Mouse (Mus musculus): ENCODE data around the gene Pfkp. TPM values are rescaled to one million over a fixed set of nuclear protein-coding genes. Genes with fewer than 3 reads are reported as not detected.

Pfkp gene
- polyA plus RNA-seq, 1 experiment from 2014 or later: 470 TPM

GRCm38 (mm10) chr13:6532683-6533082, 115.9 kb downstream of the Pfkp start:
- Histone ChIP-seq H3K9ac (no peak overlapping the region), H3K27me3 (no peaks in the 10 kb centered on the region), H3K4me3 (no peak overlapping the region), H3K27ac (replicated peaks) (no peak overlapping the region), H3K4me1 (replicated peaks) (peaks cover 4% of the 10 kb centered on the region), H3K9me3 (no peaks in the 10 kb centered on the region), H3K4me2 (no peak overlapping the region), H3K36me3 (no peaks in the 10 kb centered on the region)
- 90% methylated on average over 1 of the region's 1 CpGs for WGBS
- no peak for ATAC-seq (ENCODE audit: low FRiP score, low read depth)

Other genes starting within 250 kb of the Pfkp start
- gene Pitrm1, start 100.6 kb downstream of the Pfkp start, polyA plus RNA-seq (2015; fragmentation: Nextera tagmentation; extraction: Ambion mirVana): 42.8 and 43.0 TPM in 2 replicates